ENCODE assay signal across 8 mouse cellular contexts in genomic region chr10:43451848-43452662, GRCm38 (mm10). TPM values are rescaled to one million over a fixed set of nuclear protein-coding genes. Genes with fewer than 3 reads are reported as not detected.
A peak's percentile ranks its signal among the peaks of the same experiment; 100 is the strongest.
DNase-seq lines count a peak whose midpoint lies in the region; ATAC-seq and TF ChIP-seq lines count a peak whose summit lies in the region.

No protein-coding gene starts in this region.

- H3K79me3 ChIP-seq in C2C12 (ENCODE audit: low read depth), result no peaks in the 10 kb centered on the region

- H3K9me3 ChIP-seq in heart, embryonic 13.5 days, result 0 out of 2 replicates have a peak, but pooled peaks cover under 1% of the 10 kb centered on the region
- H3K9me3 ChIP-seq in liver, embryonic 11.5 days (ENCODE audit: control insufficient read depth, low read length), result no peaks in the 10 kb centered on the region
- no peaks in the 10 kb centered on the region for H3K9me3 ChIP-seq in stomach, embryonic 14.5 days (ENCODE audit: control insufficient read depth, low read depth, low read length)

- H3ac ChIP-seq in C2C12 (ENCODE audit: control insufficient read depth, insufficient read length, low read depth), result peak overlapping the region; percentile 50

- H3K4me2 ChIP-seq in heart, embryonic 13.5 days, result peak overlapping the region; percentile 63
- peak overlapping the region; percentile 61 for H3K4me2 ChIP-seq in liver, embryonic 11.5 days
- H3K4me2 ChIP-seq in stomach, embryonic 14.5 days (replicated peaks; ENCODE audit: low read depth, low read length), result peak overlapping the region; percentile 30

- peak overlapping the region; percentile 15 for H3K4me3 ChIP-seq in C2C12 (ENCODE audit: insufficient read depth, poor library complexity, severe bottlenecking)
- peak overlapping the region; percentile 41 for H3K4me3 ChIP-seq in heart, embryonic 13.5 days
- peak overlapping the region; percentile 31 for H3K4me3 ChIP-seq in liver, embryonic 11.5 days (ENCODE audit: low read depth, low read length)
- H3K4me3 ChIP-seq in stomach, embryonic 14.5 days (ENCODE audit: low read depth, low read length), result peak overlapping the region; percentile 13

- no peaks in the 10 kb centered on the region for H3K36me3 ChIP-seq in C2C12 (ENCODE audit: control insufficient read depth, insufficient read depth)
- no peaks in the 10 kb centered on the region for H3K36me3 ChIP-seq in heart, embryonic 13.5 days
- H3K36me3 ChIP-seq in liver, embryonic 11.5 days (ENCODE audit: control insufficient read depth, insufficient read depth, low read length), result no peaks in the 10 kb centered on the region
- H3K36me3 ChIP-seq in stomach, embryonic 14.5 days (ENCODE audit: control insufficient read depth, insufficient read depth, low read length), result no peaks in the 10 kb centered on the region

- no peaks in the 10 kb centered on the region for H3K27me3 ChIP-seq in C2C12 (ENCODE audit: control insufficient read depth, insufficient read depth, insufficient read length)
- no peaks in the 10 kb centered on the region for H3K27me3 ChIP-seq in heart, embryonic 13.5 days (replicated peaks)
- H3K27me3 ChIP-seq in liver, embryonic 11.5 days (replicated peaks; ENCODE audit: control insufficient read depth, insufficient read depth, low read length), result no peaks in the 10 kb centered on the region
- H3K27me3 ChIP-seq in stomach, embryonic 14.5 days (ENCODE audit: control insufficient read depth, insufficient read depth, low read length), result no peaks in the 10 kb centered on the region

- no peak for TF ChIP-seq POLR2A in brain, embryonic 14.5 days (IDR thresholded peaks at IDR 0.05; ENCODE audit: borderline replicate concordance, extremely low read depth, insufficient read depth, insufficient read length, poor library complexity, severe bottlenecking)

- H3K79me2 ChIP-seq in C2C12 (ENCODE audit: control insufficient read depth, insufficient read depth), result no peaks in the 10 kb centered on the region

- H3K9ac ChIP-seq in heart, embryonic 13.5 days, result peak overlapping the region; percentile 58; the same call in 1 of the 2 replicates
- 0 out of 2 replicates have a peak overlapping the region, but pooled peaks have one; percentile 16 for H3K9ac ChIP-seq in liver, embryonic 11.5 days (ENCODE audit: low read depth, low read length)
- H3K9ac ChIP-seq in stomach, embryonic 14.5 days (replicated peaks; ENCODE audit: low read depth, low read length), result no peak overlapping the region

- peak; percentile 48 for TF ChIP-seq CTCF in C2C12 (IDR thresholded peaks at IDR 0.05; ENCODE audit: control insufficient read depth, insufficient read depth, insufficient read length)
- TF ChIP-seq CTCF in brain, embryonic 14.5 days (IDR thresholded peaks at IDR 0.05; ENCODE audit: borderline replicate concordance, extremely low read depth, insufficient read depth, insufficient read length), result peak; percentile 73; the same call in 1 of the 2 replicates

- peak; percentile 34; the same call in 1 of the 2 replicates for ATAC-seq in erythroid progenitor cell, adult 5-6 weeks (replicated peaks; ENCODE audit: low FRiP score, poor library complexity, severe bottlenecking)
- ATAC-seq in heart, embryonic 13.5 days (ENCODE audit: extremely low read depth, insufficient number of reproducible peaks, low FRiP score, low TSS enrichment), result no peak
- peak; percentile 74 for ATAC-seq in liver, embryonic 11.5 days (replicated peaks; ENCODE audit: low FRiP score)
- ATAC-seq in stomach, embryonic 14.5 days (ENCODE audit: insufficient number of reproducible peaks, insufficient read depth, low FRiP score, low read depth), result peak; percentile 82; the same call in 1 of the 2 replicates

- H3K4me1 ChIP-seq in heart, embryonic 13.5 days, result peaks cover 23% of the 10 kb centered on the region
- H3K4me1 ChIP-seq in liver, embryonic 11.5 days (replicated peaks; ENCODE audit: control insufficient read depth, insufficient read depth, low read length), result peaks cover 5% of the 10 kb centered on the region
- no peaks in the 10 kb centered on the region for H3K4me1 ChIP-seq in stomach, embryonic 14.5 days (ENCODE audit: control insufficient read depth, insufficient read depth, low read length)

- WGBS in heart, embryonic 13.5 days, result 22% methylated on average over 16 of the region's 16 CpGs
- 24% methylated on average over 16 of the region's 16 CpGs for WGBS in liver, embryonic 11.5 days
- WGBS in stomach, embryonic 14.5 days, result 23% methylated on average over 16 of the region's 16 CpGs

- no peak overlapping the region for H3K27ac ChIP-seq in heart, embryonic 13.5 days (replicated peaks)
- H3K27ac ChIP-seq in liver, embryonic 11.5 days (ENCODE audit: low read depth, low read length), result no peak overlapping the region
- no peak overlapping the region for H3K27ac ChIP-seq in stomach, embryonic 14.5 days (ENCODE audit: low read length)

- DNase-seq in brain, embryonic 14.5 days (ENCODE audit: low read depth), result peak; percentile 92
- peak; percentile 90 for DNase-seq in kidney, postnatal 10 days
- peak; percentile 60 for DNase-seq in liver, embryonic 11.5 days (ENCODE audit: low spot score)
- peak; percentile 23 to 43 for DNase-seq in natural killer cell, adult 2 months (ENCODE audit: low spot score in 2 of 2)

TF ChIP-seq in C2C12, 6 proteins besides CTCF, POLR2A, EP300 and RAD21:
- no peak for TF ChIP-seq FOSL1 (IDR thresholded peaks at IDR 0.05; ENCODE audit: insufficient read depth, low read length, poor library complexity, severe bottlenecking)
- peak; percentile 60 for TF ChIP-seq MAX (IDR thresholded peaks at IDR 0.05)

RNA-seq across cellular contexts. Expression of gene Bend3, which starts 26.6 kb away (rescaled TPM):
- 7.0 TPM for polyA plus RNA-seq in C2C12 (2012; fragmentation: generic; extraction: Trizol)
- 10.5 and 13.1 TPM in 2 replicates for polyA plus RNA-seq in brain, embryonic 14.5 days (2012; rRNA removed)
- total RNA-seq in erythroid progenitor cell, adult 5-6 weeks (2015; ENCODE audit: low replicate concordance), result 0.42 and 5.4 TPM in 2 replicates
- total RNA-seq in erythroid progenitor cell, adult 5-6 weeks (2017; ENCODE audit: low replicate concordance), result 0.13 and 2.6 TPM in 2 replicates
- polyA plus RNA-seq in heart, embryonic 13.5 days (2015; fragmentation: Nextera tagmentation; extraction: Ambion mirVana), result 2.5 and 2.8 TPM in 2 replicates
- 7.2 TPM in 2 replicates for polyA plus RNA-seq in liver, embryonic 11.5 days (2014; fragmentation: Nextera tagmentation; extraction: Ambion mirVana)
- 4.5 and 5.0 TPM in 2 replicates for polyA plus RNA-seq in stomach, embryonic 14.5 days (2014; fragmentation: Nextera tagmentation; extraction: Ambion mirVana)

Comparison
In these comparisons a context has a peak if more than half of its experiments do, and no peak if none do; other contexts are left out.
1. DNase-seq: peak in every context shown above with its lines; median percentile 92 in brain, embryonic 14.5 days; 90 in kidney, postnatal 10 days; 60 in liver, embryonic 11.5 days; 33 in natural killer cell, adult 2 months.